Mouse (Mus musculus) right cerebral cortex, postnatal 10 days (tissue): ENCODE data around the gene Ergic1.

Experiments
- DNase-seq, 2 experiments: peaks; one replicate each; pipeline ENCODE4 v3.0.0; 2021; ENCODE audit warnings: low spot score in 2 of 2

Gene Ergic1

GRCm38 (mm10) chr17:26574701-26575100 is 13.4 kb downstream of the Ergic1 start:
- DNase-seq = no peak

GRCm38 (mm10) chr17:26575786-26576690 is 14.7 kb downstream of the Ergic1 start:
- DNase-seq = peak in 1 of 2 experiments; percentile 71

DNA sequence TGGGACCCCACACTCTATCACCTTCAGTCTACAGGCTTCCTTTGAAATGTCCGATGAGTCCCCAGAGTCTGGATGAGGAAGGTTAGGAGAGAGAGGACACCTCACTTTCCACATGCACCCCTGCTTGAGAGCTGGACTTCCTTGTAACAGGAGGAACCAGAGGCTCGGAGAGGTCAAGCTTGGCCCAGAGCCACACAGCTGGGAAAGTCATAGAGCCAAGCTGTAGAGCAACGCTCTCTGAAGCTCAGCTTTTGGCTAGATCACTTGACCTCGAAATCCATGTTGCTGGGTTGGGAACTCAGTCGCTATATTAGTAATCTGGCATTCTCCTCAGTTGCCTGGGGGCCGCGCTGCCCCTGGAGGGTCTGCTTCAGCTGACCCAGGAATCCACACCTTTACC is 15.5 kb downstream of the Ergic1 start:
- DNase-seq = no peak

- DNase-seq = no peak
Measured at GRCm38 (mm10) chr17:26577309-26577708, 16.0 kb downstream of the Ergic1 start.

- DNase-seq = no peak
Measured at GRCm38 (mm10) chr17:26578162-26578561, 16.9 kb downstream of the Ergic1 start.

- no peak for DNase-seq
Measured at GRCm38 (mm10) chr17:26578771-26579170, 17.5 kb downstream of the Ergic1 start.

GRCm38 (mm10) chr17:26579396-26579795 is 18.1 kb downstream of the Ergic1 start:
- no peak for DNase-seq

- no peak for DNase-seq
Measured at GRCm38 (mm10) chr17:26580873-26581401, 19.6 kb downstream of the Ergic1 start.

DNA sequence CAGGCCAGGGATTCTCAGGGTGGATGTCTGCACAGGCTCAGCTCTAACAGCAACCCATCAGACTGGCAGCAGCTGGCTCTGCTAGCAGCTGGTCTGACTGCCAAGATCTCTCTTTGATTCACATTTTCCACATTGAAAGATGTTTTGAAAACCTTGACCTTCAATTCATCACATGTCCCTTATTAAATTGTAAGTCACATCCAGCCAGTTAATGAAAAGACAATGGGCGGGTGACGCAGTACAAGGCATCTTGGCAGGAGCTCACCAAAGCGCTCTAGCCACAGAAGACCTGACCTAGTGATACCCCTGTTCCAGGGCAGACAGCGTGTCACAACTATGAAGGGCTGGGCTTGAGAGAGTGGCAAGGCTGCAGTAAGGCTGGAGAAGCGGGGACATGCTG is 21.0 kb downstream of the Ergic1 start:
- DNase-seq = no peak

DNA sequence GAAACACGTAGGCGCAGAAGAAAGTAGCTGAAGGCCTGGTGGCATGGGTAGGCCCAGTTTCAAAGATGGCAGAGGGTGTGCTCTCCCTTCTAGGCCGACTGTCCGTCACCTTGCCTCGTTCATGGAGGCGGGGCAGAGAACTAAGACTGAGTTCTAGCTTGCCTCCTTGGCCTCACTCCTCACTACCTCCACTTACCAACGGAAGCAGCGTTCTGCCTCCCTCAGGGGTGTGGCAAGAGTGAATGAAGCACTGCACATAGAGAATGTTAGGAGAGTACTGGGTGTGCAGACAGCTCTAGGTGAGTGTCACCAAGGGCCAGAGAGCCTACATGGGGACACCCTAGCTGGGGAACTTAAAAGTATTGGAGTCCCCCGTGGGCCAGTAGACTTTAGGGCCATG is 21.8 kb downstream of the Ergic1 start:
- DNase-seq = no peak

GRCm38 (mm10) chr17:26583606-26584005 is 22.3 kb downstream of the Ergic1 start:
- DNase-seq = no peak

- no peak for DNase-seq
Measured at GRCm38 (mm10) chr17:26584063-26584462, 22.8 kb downstream of the Ergic1 start.

DNA sequence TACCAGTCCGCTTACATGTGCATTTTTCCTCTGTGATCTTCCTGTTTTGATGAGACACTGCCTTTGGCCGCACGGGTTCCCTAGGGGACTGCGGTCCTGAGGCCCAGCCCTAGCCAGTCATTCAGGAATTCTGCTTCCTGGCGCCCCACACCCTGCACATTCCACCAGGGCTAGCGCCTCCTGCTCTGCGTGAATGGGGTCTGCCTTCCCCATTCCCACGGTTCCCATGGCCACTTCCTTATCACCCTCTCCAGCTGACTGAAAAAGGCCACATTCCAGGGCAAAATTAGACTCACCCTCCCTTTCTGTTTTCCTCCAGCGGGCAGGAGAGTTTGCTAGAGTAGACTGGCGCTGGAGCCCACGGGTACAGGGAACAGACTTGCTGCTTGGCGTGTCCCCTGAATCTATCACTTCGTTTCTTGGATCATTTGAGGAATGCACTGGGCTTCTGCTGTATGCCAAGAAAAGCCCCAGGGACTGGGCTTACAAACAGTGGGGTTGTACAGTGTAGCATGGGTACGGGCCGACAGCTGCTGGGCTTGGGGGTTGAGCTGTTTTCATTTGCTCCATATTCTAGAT is 23.4 kb downstream of the Ergic1 start:
- no peak for DNase-seq

DNA sequence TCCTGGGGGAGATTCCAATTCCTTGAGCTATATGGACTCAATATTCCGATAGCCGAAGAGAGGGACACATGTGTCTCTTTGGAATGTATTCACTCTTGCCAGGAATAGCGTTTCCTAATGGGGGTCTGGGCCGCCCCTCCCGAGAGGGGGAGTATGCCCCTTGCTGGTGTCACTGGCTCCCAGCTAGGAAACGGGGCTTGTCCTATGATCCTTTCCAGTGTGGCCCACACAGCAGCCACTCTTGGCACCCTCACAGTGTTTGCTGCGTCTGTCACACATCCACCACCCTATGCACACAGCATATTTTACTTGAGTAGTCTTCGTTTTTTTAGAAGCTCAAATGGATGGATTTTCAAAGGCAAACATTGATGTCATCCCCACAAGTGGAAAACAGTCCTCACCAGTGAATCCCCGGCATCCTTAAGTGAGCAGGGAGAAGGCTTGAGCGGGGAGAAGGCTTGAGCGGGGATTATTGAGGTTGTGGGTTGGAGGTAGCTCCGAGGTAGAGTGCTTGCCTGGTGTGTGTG is 26.7 kb downstream of the Ergic1 start:
- no peak for DNase-seq

- no peak for DNase-seq
Measured at GRCm38 (mm10) chr17:26592510-26592909, 31.2 kb downstream of the Ergic1 start.

GRCm38 (mm10) chr17:26593199-26593598 is 31.9 kb downstream of the Ergic1 start:
- no peak for DNase-seq

- no peak for DNase-seq
Measured at GRCm38 (mm10) chr17:26594171-26594570, 32.9 kb downstream of the Ergic1 start.

GRCm38 (mm10) chr17:26594958-26595357 is 33.7 kb downstream of the Ergic1 start:
- no peak for DNase-seq

- DNase-seq = no peak
Measured at GRCm38 (mm10) chr17:26595448-26596167, 34.3 kb downstream of the Ergic1 start.

DNA sequence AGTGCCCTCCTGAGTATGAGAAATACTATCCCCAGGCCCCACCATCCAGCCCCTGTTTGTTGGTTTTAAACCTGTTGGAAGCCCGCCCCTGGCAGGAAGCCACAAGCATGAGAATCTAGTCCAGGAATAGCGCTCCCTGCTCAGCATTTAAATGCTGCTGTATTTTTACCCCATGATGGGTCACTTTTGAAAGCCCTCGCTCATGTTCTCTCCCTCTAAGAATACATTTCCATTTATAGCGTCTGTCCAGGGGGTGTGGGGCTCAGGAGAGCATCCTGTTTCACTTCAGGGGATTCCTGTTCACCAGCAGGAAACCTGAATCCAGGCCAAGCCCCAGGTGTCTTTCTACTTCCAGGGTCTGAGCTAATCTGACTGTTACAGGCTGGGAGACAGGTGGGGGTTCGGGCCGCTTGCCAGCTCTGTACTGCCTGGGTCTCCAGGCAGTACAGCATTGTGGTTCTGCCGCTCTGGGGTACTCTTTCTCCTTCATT is 34.9 kb downstream of the Ergic1 start:
- peak; percentile 90 for DNase-seq

GRCm38 (mm10) chr17:26596856-26597481 is 35.7 kb downstream of the Ergic1 start:
- no peak for DNase-seq
